Mouse (Mus musculus) telencephalon, adult 2 months (tissue): Measurements from ENCODE around the gene Lonp1.
"Not testable (repeated sequence)": the region's sequence is repeated elsewhere in the genome, so short reads cannot be mapped to it uniquely, and the experiment has no call there.

Source experiments
- DNase-seq: peaks from one replicate; pipeline ENCODE4 v3.0.0-alpha.2; 2011; ENCODE audit warnings: low read depth, low spot score

The Lonp1 gene

GRCm38 (mm10) chr17:56625495-56625894 is 1.2 kb downstream of the Lonp1 start:
- DNase-seq: no peak

GRCm38 (mm10) chr17:56617628-56618027 is 9.1 kb downstream of the Lonp1 start:
- DNase-seq: no peak

DNA sequence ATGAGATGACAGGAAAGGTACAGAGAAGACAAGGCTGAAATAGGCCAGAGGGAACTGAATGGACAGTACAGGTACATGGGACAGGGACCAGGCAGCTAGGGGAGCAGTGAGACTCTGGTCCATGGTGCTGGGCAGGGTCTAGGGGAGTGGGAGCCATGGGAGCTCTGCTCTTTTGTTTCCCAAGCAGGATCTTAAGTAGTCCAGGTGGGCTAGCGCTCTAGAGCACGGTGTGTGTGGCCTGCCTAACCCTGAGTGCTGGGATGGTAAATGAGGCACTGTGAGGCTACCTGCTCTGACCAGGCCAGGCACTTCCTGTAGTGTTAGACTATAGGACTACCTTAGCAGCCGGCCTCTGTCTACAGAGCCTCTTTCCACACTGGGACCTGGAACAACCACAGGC is 10.0 kb downstream of the Lonp1 start:
- DNase-seq: no peak

GRCm38 (mm10) chr17:56615792-56616191 is 10.9 kb downstream of the Lonp1 start:
- DNase-seq: no peak

DNA sequence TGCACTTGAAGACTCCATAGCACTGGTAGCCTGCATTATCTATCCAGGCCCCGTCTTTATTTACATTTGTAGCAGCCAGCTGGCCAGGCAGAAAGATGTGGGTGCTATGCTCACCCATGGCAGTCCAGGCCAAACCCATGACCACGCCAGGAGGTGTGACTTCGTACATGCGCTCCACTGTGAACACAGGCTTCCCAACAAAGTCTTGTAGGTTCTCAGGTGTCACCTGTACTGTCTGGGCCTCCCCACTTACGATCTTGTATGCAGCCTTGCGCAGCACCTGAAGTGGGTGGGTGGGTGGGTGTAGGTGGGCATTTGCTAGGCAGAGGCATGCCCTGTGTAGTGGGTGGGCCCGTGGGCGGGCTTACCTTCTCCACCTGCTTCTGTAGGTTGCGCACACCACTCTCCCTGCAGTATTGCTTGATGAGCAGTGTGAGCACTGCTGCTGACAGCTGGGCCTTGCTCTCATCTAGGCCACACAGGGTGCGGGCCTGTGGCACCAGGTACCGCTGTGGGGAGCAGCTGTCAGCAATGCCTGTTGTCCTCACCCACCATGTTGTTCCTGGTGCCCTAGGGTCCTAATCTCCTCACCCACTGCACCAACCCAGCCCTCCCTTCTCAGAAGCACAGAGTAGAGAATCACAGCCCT is 11.4 kb downstream of the Lonp1 start:
- DNase-seq: no peak

GRCm38 (mm10) chr17:56614391-56615135 is 12.1 kb downstream of the Lonp1 start:
- DNase-seq: no peak

DNA sequence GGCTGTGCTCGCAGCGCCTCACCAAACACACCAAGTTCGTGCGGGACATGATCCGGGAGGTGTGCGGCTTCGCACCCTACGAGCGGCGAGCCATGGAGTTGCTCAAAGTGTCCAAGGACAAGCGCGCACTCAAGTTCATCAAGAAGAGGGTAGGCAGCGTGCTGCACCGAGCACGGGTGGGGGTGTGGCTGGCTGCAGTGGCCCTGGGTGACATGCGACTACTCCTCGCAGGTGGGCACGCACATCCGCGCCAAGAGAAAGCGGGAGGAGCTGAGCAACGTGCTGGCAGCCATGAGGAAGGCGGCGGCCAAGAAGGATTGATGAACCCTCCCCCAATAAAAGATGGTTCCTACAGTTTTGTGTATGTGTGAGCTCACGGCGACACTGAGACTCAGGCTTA is 12.8 kb downstream of the Lonp1 start:
- DNase-seq: not testable (repeated sequence)

- DNase-seq: peak; percentile 92
Measured at GRCm38 (mm10) chr17:56613236-56613844, 13.3 kb downstream of the Lonp1 start, which contains the start of gene Rpl36. Rpl36 (plus strand) TSS chr17:56613416.

- DNase-seq: not testable (repeated sequence)
Measured at GRCm38 (mm10) chr17:56612565-56612939, 14.1 kb downstream of the Lonp1 start.

DNA sequence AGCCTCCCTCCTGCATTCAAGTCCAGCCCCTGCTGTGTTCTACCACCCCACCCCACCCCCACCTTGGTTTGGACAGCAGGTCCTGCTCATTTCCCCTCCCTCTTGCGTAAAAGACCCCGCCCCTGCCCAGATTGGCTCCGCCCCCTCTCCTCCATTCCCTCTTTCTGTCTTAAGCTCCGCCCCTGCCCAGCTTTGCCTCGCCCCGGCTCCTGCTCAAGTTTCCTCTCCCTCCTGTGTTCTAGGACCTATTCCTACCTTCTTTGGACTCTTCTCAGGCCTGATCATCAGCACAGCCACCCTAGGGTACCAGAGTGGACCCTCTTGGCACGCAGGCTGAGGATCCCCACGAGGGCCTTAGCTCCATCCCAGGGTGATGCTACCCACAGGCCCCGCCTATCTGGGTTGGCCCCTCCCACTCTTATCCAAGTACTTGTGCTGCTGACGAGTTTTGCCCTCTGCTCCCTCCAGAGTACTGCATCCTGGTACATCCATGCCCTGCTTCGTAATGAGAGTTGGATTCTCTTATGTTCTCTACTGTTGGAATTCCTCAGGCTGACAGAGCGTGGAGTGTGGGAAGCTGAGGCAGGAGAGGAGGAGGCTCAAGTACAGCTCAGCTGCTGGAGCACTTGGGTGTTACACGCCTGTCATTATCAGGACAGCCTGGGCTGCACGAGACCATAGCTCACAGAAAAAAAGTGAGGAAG is 14.7 kb downstream of the Lonp1 start:
- DNase-seq: no peak

- no peak for DNase-seq
Measured at GRCm38 (mm10) chr17:56611323-56611722, 15.4 kb downstream of the Lonp1 start.

DNA sequence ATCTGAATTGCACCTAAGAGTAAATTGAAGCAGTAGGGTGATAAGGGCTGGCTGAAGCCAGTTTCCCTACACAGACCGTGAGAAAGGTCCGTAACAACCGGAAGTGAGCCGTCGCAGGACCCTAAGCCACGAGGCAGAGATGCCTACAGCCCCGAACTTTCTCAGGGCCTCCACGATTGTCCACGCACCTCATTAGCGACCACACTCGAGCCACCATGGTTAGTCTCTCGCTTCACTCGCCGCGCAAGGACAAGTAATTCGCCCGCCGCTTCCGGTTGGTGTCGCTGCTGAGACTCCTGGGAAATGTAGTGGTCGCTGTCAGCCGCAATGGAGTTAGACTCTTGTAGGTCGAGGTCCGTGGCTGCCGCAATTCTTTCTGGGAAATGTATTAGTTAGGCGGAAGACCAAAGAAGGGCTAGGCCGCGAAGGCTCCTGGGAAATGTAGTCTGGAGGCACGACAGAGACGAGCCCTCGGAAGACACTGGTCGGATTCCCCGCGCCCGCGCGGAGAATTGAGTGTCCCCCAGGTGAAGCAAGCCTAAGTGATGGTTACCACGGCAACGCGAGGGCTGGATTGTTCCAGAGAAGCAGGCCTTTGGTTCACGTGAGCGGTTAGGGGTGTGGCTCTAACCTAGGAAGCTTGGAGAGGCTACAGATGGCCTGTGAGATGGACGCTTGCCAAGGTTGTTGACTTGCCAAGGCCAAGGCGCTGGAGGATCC is 17.1 kb downstream of the Lonp1 start, which contains the start of gene 2410015M20Rik:
2410015M20Rik (minus strand) TSS at position 320 of the 720 bp plus-strand sequence.
- DNase-seq: peak; percentile 99

DNA sequence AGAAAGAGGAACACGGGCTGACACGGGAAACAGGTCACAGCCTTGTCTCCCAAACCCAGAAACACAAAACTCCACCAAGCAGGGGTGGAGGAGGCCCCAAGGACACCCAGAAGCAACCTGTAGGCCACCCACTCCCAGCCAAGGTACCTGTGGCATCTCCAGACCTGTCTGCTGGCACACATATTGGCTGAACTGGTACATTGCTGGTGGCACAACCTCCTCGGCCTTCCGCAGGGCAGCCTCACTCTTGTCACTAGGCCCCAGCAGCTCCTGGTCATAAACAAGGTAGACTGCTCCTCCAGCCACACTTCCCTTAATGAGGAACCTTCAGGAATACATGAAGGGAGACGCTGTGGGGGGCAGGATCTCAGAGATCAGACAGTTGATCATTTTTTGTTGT is 18.0 kb downstream of the Lonp1 start:
- DNase-seq: no peak

GRCm38 (mm10) chr17:56607521-56608062 is 19.1 kb downstream of the Lonp1 start:
- no peak for DNase-seq

DNA sequence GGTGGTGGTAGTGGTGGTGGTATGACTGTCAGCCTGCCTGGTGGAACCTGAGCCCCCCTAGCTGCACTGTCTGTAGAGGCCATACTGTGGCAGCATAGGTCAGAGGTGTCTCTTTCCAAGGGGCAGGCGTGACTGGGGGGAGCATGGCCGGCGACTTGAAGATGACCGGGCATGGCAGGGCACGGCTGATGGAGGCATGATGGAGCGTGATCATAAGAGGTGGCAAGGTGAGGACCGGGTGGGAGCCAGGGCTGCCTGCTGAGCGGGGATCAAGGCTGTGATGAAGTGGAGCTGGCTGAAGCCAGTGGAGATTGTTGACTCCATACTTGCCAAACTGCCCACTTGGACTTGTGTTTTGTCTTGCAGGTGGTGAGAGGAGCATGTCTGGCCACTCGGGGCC is 21.3 kb downstream of the Lonp1 start:
- DNase-seq: no peak

GRCm38 (mm10) chr17:56604422-56604821 is 22.3 kb downstream of the Lonp1 start:
- no peak for DNase-seq

DNA sequence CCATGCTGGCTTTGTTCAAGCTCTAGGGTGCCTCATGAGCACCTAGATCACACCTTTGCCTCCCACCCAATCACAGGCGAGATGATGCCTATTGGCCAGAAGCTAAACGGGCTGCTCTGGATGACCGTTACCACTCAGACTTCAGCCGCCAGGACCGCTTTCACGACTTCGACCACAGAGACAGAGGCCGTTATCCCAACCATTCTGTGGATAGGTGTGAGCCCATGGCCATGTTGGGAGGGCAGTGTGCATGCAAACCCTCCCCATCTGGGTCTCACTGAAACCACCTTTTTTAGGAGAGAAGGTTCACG is 22.7 kb downstream of the Lonp1 start:
- DNase-seq: no peak

- DNase-seq: no peak
Measured at GRCm38 (mm10) chr17:56603186-56604069, 23.3 kb downstream of the Lonp1 start.

DNA sequence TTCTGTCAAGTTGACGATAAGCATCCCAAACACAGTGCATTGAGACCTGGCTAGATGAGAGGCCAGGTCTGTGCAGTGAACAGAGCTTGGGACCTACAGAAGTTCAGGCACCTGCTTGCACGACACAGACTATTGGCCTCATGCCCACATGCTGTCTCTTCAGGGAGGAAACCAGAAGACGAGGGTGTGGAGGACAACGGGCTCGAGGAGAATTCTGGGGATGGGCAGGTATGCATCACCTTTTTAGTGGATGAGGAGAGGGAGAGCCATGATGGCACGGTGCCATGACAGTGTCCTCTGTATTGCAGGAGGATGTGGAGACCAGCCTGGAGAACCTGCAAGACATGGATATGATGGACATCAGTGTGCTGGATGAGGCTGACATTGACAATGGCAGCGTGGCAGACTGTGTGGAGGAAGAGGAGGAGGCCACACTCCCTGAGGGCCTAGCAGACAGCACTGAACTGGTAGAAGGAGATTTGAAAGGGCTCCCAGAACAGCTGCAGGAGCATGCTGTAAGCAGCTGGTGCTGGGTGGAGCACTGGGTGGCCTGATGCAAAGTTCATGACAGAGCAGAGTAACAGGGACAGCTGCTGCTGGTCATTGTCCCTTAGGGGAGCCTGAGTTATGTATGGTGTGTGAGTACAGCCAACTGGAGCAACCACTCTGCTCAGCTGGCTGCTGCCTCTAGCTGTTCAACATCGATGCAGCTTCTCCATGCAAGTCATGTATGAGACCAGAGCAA is 33.0 kb downstream of the Lonp1 start:
- DNase-seq: no peak

- DNase-seq: no peak
Measured at GRCm38 (mm10) chr17:56592553-56592952, 34.1 kb downstream of the Lonp1 start.
